Mouse (Mus musculus): ENCODE measurements around the gene Mymx. TPM values are rescaled to one million over a fixed set of nuclear protein-coding genes. Genes with fewer than 3 reads are reported as not detected.

Gene Mymx
- total and polyA plus RNA-seq, 3 experiments: not detected

GRCm38 (mm10) chr17:45556107-45556489 is 45.8 kb downstream of the Mymx start:
- H3K4me1 ChIP-seq (ENCODE audit: insufficient read depth, low read depth, low read length): peaks cover 52% of the 10 kb centered on the region
- TF ChIP-seq CTCF (IDR thresholded peaks at IDR 0.05; ENCODE audit: low read depth, low read length) (no peak), GATA1 (IDR thresholded peaks at IDR 0.05; ENCODE audit: borderline replicate concordance, low read length) (no peak), TAL1 (conservative IDR thresholded peaks at IDR 0.05; ENCODE audit: low read depth, low read length) (no peak), GATA2 (IDR thresholded peaks at IDR 0.05; ENCODE audit: borderline replicate concordance, low read depth, low read length) (no peak), POLR2AphosphoS5 (IDR thresholded peaks at IDR 0.05; ENCODE audit: insufficient replicate concordance, low read depth, low read length) (no peak)
- peak; percentile 35 for DNase-seq (ENCODE audit: low spot score)
- no peaks in the 10 kb centered on the region for H3K9me3 ChIP-seq (replicated peaks)
- peak overlapping the region; percentile 83 for H3K4me3 ChIP-seq (ENCODE audit: low read depth, low read length)
- H3K36me3 ChIP-seq (replicated peaks): peaks cover 36% of the 10 kb centered on the region
- H3K27me3 ChIP-seq (ENCODE audit: insufficient read depth, low read length): peaks cover 12% of the 10 kb centered on the region
- no peak for ATAC-seq (ENCODE audit: extremely low read depth, insufficient number of reproducible peaks, low FRiP score, poor library complexity, severe bottlenecking)

- H3K9me3 ChIP-seq (replicated peaks): no peaks in the 10 kb centered on the region
- ATAC-seq (ENCODE audit: extremely low read depth, insufficient number of reproducible peaks, low FRiP score, poor library complexity, severe bottlenecking) (peak; percentile 66), DNase-seq (ENCODE audit: low spot score) (peak; percentile 91)
- H3K27me3 ChIP-seq (ENCODE audit: insufficient read depth, low read length): peaks cover 16% of the 10 kb centered on the region
- H3K4me3 ChIP-seq (ENCODE audit: low read depth, low read length): peak within 1 kb of the TSS; percentile 83
- peaks cover 32% of the 10 kb centered on the region for H3K36me3 ChIP-seq (replicated peaks)
- H3K4me1 ChIP-seq (ENCODE audit: insufficient read depth, low read depth, low read length): peaks cover 52% of the 10 kb centered on the region
- TF ChIP-seq GATA1 (IDR thresholded peaks at IDR 0.05; ENCODE audit: borderline replicate concordance, low read length) (no peak), CTCF (IDR thresholded peaks at IDR 0.05; ENCODE audit: low read depth, low read length) (no peak), TAL1 (conservative IDR thresholded peaks at IDR 0.05; ENCODE audit: low read depth, low read length) (no peak), POLR2AphosphoS5 (IDR thresholded peaks at IDR 0.05; ENCODE audit: insufficient replicate concordance, low read depth, low read length) (no peak)
These were observed 46.3 kb downstream of the Mymx start, which contains the start of gene Nfkbie for GRCm38 (mm10) chr17:45555452-45556106. Gene Nfkbie (plus strand): TSS chr17:45555703.

DNA sequence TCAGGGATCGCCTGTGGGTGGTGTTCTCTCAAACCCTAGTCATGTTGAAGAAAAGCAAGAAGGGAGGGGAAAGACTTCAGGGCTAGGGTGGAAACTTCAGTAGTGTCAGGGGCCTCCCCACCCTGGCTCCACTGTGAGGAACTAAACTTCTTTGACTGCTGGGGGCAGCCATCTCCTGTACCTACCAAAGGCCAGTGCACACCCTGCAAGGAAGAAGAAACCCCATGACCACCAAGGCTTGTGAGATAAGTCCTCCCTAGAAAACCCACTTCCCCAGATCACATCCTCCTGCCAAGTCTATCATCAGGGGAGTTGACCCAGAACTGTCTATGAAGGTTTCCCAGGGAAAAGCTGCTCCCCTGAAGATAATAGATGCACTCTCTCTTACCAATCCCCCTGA is 47.5 kb downstream of the Mymx start:
- TF ChIP-seq CTCF (IDR thresholded peaks at IDR 0.05; ENCODE audit: low read depth, low read length): no peak
- no peak for TF ChIP-seq TAL1 (conservative IDR thresholded peaks at IDR 0.05; ENCODE audit: low read depth, low read length)
- no peak for TF ChIP-seq POLR2AphosphoS5 (IDR thresholded peaks at IDR 0.05; ENCODE audit: insufficient replicate concordance, low read depth, low read length)
- no peak for TF ChIP-seq GATA2 (IDR thresholded peaks at IDR 0.05; ENCODE audit: borderline replicate concordance, low read depth, low read length)
- no peak for TF ChIP-seq GATA1 (IDR thresholded peaks at IDR 0.05; ENCODE audit: borderline replicate concordance, low read length)
- Histone ChIP-seq H3K36me3 (replicated peaks) (peaks cover 22% of the 10 kb centered on the region), H3K4me3 (ENCODE audit: low read depth, low read length) (no peak overlapping the region), H3K4me1 (ENCODE audit: insufficient read depth, low read depth, low read length) (peaks cover 52% of the 10 kb centered on the region), H3K27me3 (ENCODE audit: insufficient read depth, low read length) (peaks cover 25% of the 10 kb centered on the region), H3K9me3 (replicated peaks) (no peaks in the 10 kb centered on the region)
- no peak for ATAC-seq (ENCODE audit: extremely low read depth, insufficient number of reproducible peaks, low FRiP score, poor library complexity, severe bottlenecking)
- DNase-seq (ENCODE audit: low spot score): no peak

DNA sequence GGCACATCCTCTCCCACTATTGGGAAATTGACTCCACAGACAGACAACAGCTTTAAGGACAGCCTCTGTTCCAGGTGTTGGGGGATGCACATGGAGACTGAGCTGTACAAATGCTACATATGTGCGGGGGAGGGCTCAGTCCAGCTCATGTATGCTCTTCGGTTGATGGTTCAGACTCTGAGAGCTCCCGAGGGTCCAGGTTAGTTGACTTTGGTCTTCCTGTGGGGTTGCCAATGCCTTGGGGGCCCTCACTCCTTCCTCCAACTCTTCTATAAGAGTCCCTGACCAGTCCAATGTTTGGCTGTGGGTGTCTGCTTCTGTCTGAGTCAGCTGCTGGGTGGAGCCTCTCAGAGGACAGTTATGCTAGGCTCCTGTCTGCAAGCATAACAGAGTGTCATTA is 48.8 kb downstream of the Mymx start:
- peaks cover 30% of the 10 kb centered on the region for H3K27me3 ChIP-seq (ENCODE audit: insufficient read depth, low read length)
- no peaks in the 10 kb centered on the region for H3K9me3 ChIP-seq (replicated peaks)
- TF ChIP-seq POLR2AphosphoS5 (IDR thresholded peaks at IDR 0.05; ENCODE audit: insufficient replicate concordance, low read depth, low read length) (no peak), TAL1 (conservative IDR thresholded peaks at IDR 0.05; ENCODE audit: low read depth, low read length) (no peak), GATA1 (IDR thresholded peaks at IDR 0.05; ENCODE audit: borderline replicate concordance, low read length) (no peak), GATA2 (IDR thresholded peaks at IDR 0.05; ENCODE audit: borderline replicate concordance, low read depth, low read length) (no peak), CTCF (IDR thresholded peaks at IDR 0.05; ENCODE audit: low read depth, low read length) (no peak)
- DNase-seq (ENCODE audit: low spot score): no peak
- peaks cover 8% of the 10 kb centered on the region for H3K36me3 ChIP-seq (replicated peaks)
- H3K4me3 ChIP-seq (ENCODE audit: low read depth, low read length): no peak overlapping the region
- ATAC-seq (ENCODE audit: extremely low read depth, insufficient number of reproducible peaks, low FRiP score, poor library complexity, severe bottlenecking): no peak
- H3K4me1 ChIP-seq (ENCODE audit: insufficient read depth, low read depth, low read length): peaks cover 46% of the 10 kb centered on the region

DNA sequence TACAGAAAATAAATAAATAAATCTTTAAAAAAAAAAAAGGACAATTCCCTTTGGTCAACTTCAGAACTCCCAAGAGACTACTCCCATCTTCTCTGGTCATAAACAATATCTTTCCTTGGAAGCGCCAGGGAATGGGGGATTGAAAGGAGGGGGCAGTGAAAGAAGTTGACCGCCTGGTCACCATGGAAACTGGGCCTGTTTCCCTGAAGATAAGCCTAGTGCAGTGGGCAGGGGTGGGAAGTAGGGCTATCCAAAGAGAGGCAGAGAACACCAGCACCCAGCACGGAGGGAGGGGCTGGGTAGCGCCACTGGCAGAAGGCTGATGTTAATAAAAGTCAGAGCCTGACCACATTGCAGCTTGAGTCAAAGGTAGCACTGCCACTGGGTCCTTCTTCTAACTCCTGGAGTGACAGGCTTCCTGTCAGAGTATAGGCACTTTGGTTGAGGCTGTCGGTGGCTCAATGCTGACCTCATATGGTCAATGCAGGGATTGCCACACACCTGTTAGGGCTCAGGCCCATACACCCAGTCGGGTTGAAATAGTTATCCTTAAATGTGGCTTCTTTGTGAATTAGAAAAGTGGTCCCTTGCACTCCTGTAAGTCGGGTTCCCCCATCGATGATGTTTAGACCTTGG is 50.0 kb downstream of the Mymx start:
- DNase-seq (ENCODE audit: low spot score) (peak; percentile 68), ATAC-seq (ENCODE audit: extremely low read depth, insufficient number of reproducible peaks, low FRiP score, poor library complexity, severe bottlenecking) (peak; percentile 61)
- peaks cover 37% of the 10 kb centered on the region for H3K27me3 ChIP-seq (ENCODE audit: insufficient read depth, low read length)
- no peak overlapping the region for H3K4me3 ChIP-seq (ENCODE audit: low read depth, low read length)
- H3K9me3 ChIP-seq (replicated peaks): no peaks in the 10 kb centered on the region
- H3K4me1 ChIP-seq (ENCODE audit: insufficient read depth, low read depth, low read length): peaks cover 34% of the 10 kb centered on the region
- no peaks in the 10 kb centered on the region for H3K36me3 ChIP-seq (replicated peaks)
- no peak for TF ChIP-seq TAL1 (conservative IDR thresholded peaks at IDR 0.05; ENCODE audit: low read depth, low read length)
- no peak for TF ChIP-seq GATA1 (IDR thresholded peaks at IDR 0.05; ENCODE audit: borderline replicate concordance, low read length)
- no peak for TF ChIP-seq POLR2AphosphoS5 (IDR thresholded peaks at IDR 0.05; ENCODE audit: insufficient replicate concordance, low read depth, low read length)
- peak; percentile 88 for TF ChIP-seq CTCF (IDR thresholded peaks at IDR 0.05; ENCODE audit: low read depth, low read length)
- TF ChIP-seq GATA2 (IDR thresholded peaks at IDR 0.05; ENCODE audit: borderline replicate concordance, low read depth, low read length): no peak

DNA sequence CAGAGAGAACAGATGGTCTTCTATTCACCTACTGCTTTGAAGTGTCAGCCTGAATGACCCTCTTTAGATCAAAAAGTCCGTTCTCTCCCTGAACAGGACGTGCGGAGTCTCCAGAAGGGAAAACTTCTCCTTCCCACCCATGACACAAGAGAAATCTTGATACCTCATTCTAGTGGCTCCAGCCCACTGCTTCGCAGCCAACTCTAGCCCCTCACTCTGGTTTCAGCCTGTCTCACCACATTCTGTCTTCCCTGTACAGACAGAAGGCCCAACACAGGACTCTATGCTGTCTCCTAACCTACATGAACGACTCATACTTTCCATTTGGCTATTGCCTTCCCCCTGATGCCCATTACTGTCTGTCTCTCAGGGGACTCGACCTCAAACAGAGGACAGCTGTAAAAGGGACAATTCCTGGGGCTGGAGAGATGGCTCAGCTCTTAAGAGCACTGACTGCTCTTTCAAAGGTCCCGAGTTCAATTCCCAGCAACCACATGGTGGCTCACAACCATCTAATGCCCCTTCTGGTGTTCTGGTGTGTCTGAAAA is 50.6 kb downstream of the Mymx start:
- DNase-seq (ENCODE audit: low spot score) (no peak), ATAC-seq (ENCODE audit: extremely low read depth, insufficient number of reproducible peaks, low FRiP score, poor library complexity, severe bottlenecking) (no peak)
- Histone ChIP-seq H3K4me1 (ENCODE audit: insufficient read depth, low read depth, low read length) (peaks cover 30% of the 10 kb centered on the region), H3K27me3 (ENCODE audit: insufficient read depth, low read length) (peaks cover 42% of the 10 kb centered on the region), H3K9me3 (replicated peaks) (no peaks in the 10 kb centered on the region), H3K36me3 (replicated peaks) (no peaks in the 10 kb centered on the region), H3K4me3 (ENCODE audit: low read depth, low read length) (no peak overlapping the region)
- TF ChIP-seq GATA1 (IDR thresholded peaks at IDR 0.05; ENCODE audit: borderline replicate concordance, low read length) (no peak), GATA2 (IDR thresholded peaks at IDR 0.05; ENCODE audit: borderline replicate concordance, low read depth, low read length) (no peak), TAL1 (conservative IDR thresholded peaks at IDR 0.05; ENCODE audit: low read depth, low read length) (no peak), CTCF (IDR thresholded peaks at IDR 0.05; ENCODE audit: low read depth, low read length) (no peak), POLR2AphosphoS5 (IDR thresholded peaks at IDR 0.05; ENCODE audit: insufficient replicate concordance, low read depth, low read length) (no peak)

Other genes starting within 250 kb of the Mymx start
- gene Cdc5l, start 168.4 kb downstream of the Mymx start, total RNA-seq (2014; fragmentation: Nextera tagmentation): 73.2 and 78.5 TPM in 2 replicates
- 106 and 109 TPM in 2 replicates for gene Cdc5l, start 168.4 kb downstream of the Mymx start, total RNA-seq (2017)
- 6.5 and 7.5 TPM in 2 replicates for gene Cdc5l, start 168.4 kb downstream of the Mymx start, polyA plus RNA-seq (2012)
- gene Spats1, start 126.7 kb downstream of the Mymx start, total RNA-seq (2014; fragmentation: Nextera tagmentation): not detected in 2 replicates
- gene Spats1, start 126.7 kb downstream of the Mymx start, total RNA-seq (2017): 0.11 and 0.17 TPM in 2 replicates
- gene Spats1, start 126.7 kb downstream of the Mymx start, polyA plus RNA-seq (2012): not detected in 2 replicates
- gene Aars2, start 95.3 kb downstream of the Mymx start, total RNA-seq (2014; fragmentation: Nextera tagmentation): 6.8 and 17.1 TPM in 2 replicates
- 7.8 and 8.7 TPM in 2 replicates for gene Aars2, start 95.3 kb downstream of the Mymx start, total RNA-seq (2017)
- gene Aars2, start 95.3 kb downstream of the Mymx start, polyA plus RNA-seq (2012): 34.7 and 43.0 TPM in 2 replicates
- gene Tcte1, start 78.7 kb downstream of the Mymx start, total RNA-seq (2014; fragmentation: Nextera tagmentation): not detected in 2 replicates
- 0.12 TPM in 1 of 2 replicates, not detected in the other for gene Tcte1, start 78.7 kb downstream of the Mymx start, total RNA-seq (2017)
- not detected in 2 replicates for gene Tcte1, start 78.7 kb downstream of the Mymx start, polyA plus RNA-seq (2012)
- not detected in 2 replicates for gene Tmem151b, start 52.4 kb downstream of the Mymx start, total RNA-seq (2014; fragmentation: Nextera tagmentation)
- gene Tmem151b, start 52.4 kb downstream of the Mymx start, total RNA-seq (2017): under 0.01 TPM in 1 of 2 replicates, not detected in the other
- not detected in 2 replicates for gene Tmem151b, start 52.4 kb downstream of the Mymx start, polyA plus RNA-seq (2012)
- 5.1 and 5.9 TPM in 2 replicates for gene Nfkbie, start 46.4 kb downstream of the Mymx start, total RNA-seq (2014; fragmentation: Nextera tagmentation)
- gene Nfkbie, start 46.4 kb downstream of the Mymx start, total RNA-seq (2017): 11.0 and 11.1 TPM in 2 replicates
- 8.6 and 9.2 TPM in 2 replicates for gene Nfkbie, start 46.4 kb downstream of the Mymx start, polyA plus RNA-seq (2012)
- gene Slc35b2, start 38.2 kb downstream of the Mymx start, total RNA-seq (2014; fragmentation: Nextera tagmentation): 46.5 and 60.9 TPM in 2 replicates
- gene Slc35b2, start 38.2 kb downstream of the Mymx start, total RNA-seq (2017): 65.9 and 77.1 TPM in 2 replicates
- 24.6 and 24.9 TPM in 2 replicates for gene Slc35b2, start 38.2 kb downstream of the Mymx start, polyA plus RNA-seq (2012)
- 1,427 and 1,464 TPM in 2 replicates for gene Hsp90ab1, start 28.8 kb downstream of the Mymx start, total RNA-seq (2014; fragmentation: Nextera tagmentation)
- gene Hsp90ab1, start 28.8 kb downstream of the Mymx start, total RNA-seq (2017): 1,152 and 1,547 TPM in 2 replicates
- gene Hsp90ab1, start 28.8 kb downstream of the Mymx start, polyA plus RNA-seq (2012): 681 and 1,104 TPM in 2 replicates
- 107 and 116 TPM in 2 replicates for gene Slc29a1, start 2.5 kb downstream of the Mymx start, total RNA-seq (2014; fragmentation: Nextera tagmentation)
- 93.5 and 118 TPM in 2 replicates for gene Slc29a1, start 2.5 kb downstream of the Mymx start, total RNA-seq (2017)
- gene Slc29a1, start 2.5 kb downstream of the Mymx start, polyA plus RNA-seq (2012): 143 and 207 TPM in 2 replicates
- gene Capn11, start 57.2 kb upstream of the Mymx start, total RNA-seq (2014; fragmentation: Nextera tagmentation): not detected in 2 replicates
- not detected in 2 replicates for gene Capn11, start 57.2 kb upstream of the Mymx start, total RNA-seq (2017)
- not detected in 2 replicates for gene Capn11, start 57.2 kb upstream of the Mymx start, polyA plus RNA-seq (2012)
- gene Mrpl14, start 84.2 kb upstream of the Mymx start, total RNA-seq (2014; fragmentation: Nextera tagmentation): 36.2 and 36.8 TPM in 2 replicates
- 17.3 and 29.6 TPM in 2 replicates for gene Mrpl14, start 84.2 kb upstream of the Mymx start, total RNA-seq (2017)
- 237 and 310 TPM in 2 replicates for gene Mrpl14, start 84.2 kb upstream of the Mymx start, polyA plus RNA-seq (2012)
- 22.6 and 25.0 TPM in 2 replicates for gene Tmem63b, start 84.8 kb upstream of the Mymx start, total RNA-seq (2014; fragmentation: Nextera tagmentation)
- gene Tmem63b, start 84.8 kb upstream of the Mymx start, total RNA-seq (2017): 8.7 and 9.9 TPM in 2 replicates
- gene Tmem63b, start 84.8 kb upstream of the Mymx start, polyA plus RNA-seq (2012): 18.6 and 21.6 TPM in 2 replicates
- 11.8 TPM in 1 of 2 replicates, not detected in the other for gene 1600014C23Rik, start 131.7 kb upstream of the Mymx start, total RNA-seq (2014; fragmentation: Nextera tagmentation)
- gene 1600014C23Rik, start 131.7 kb upstream of the Mymx start, total RNA-seq (2017): 3.6 and 4.4 TPM in 2 replicates
- 2.2 and 2.7 TPM in 2 replicates for gene 1600014C23Rik, start 131.7 kb upstream of the Mymx start, polyA plus RNA-seq (2012)

Data from G1E (cell line).